Mouse (Mus musculus) forebrain, embryonic 16.5 days (tissue): Measurements from ENCODE around the gene Gm3239. TPM values are rescaled to one million over a fixed set of nuclear protein-coding genes. Genes with fewer than 3 reads are reported as not detected.
"Not testable (repeated sequence)": the region's sequence is repeated elsewhere in the genome, so short reads cannot be mapped to it uniquely, and the experiment has no call there.

Source experiments
- ATAC-seq: fragments of 200-750 bp; cut with Nextera tagmentation; 2 replicates; pipeline ENCODE4 v1.8.0; 2017; ENCODE audit warnings: mild to moderate bottlenecking, moderate library complexity
- H3K27ac ChIP-seq: fragments of 300-500 bp; sonication (generic); 2 replicates; pipeline ENCODE4 v1.5.1; 2014; ENCODE audit warnings: low read length, control low read depth
- H3K27me3 ChIP-seq: fragments of 300-500 bp; sonication (generic); replicated peaks from 2 replicates; pipeline ENCODE4 v1.6.1; 2014; ENCODE audit warnings: low read length; ENCODE audit not compliant: control insufficient read depth, insufficient read depth
- H3K36me3 ChIP-seq: fragments of 300-500 bp; sonication (generic); 2 replicates; pipeline ENCODE4 v1.6.1; 2014; ENCODE audit not compliant: control insufficient read depth, insufficient read depth
- H3K4me1 ChIP-seq: fragments of 300-500 bp; sonication (generic); replicated peaks from 2 replicates; pipeline ENCODE4 v1.6.1; 2014; ENCODE audit warnings: low read length; ENCODE audit not compliant: control insufficient read depth, insufficient read depth
- H3K4me2 ChIP-seq: fragments of 300-500 bp; sonication (generic); 2 replicates; pipeline ENCODE4 v1.6.1; 2014; ENCODE audit warnings: mild to moderate bottlenecking, low read length, control low read depth
- H3K4me3 ChIP-seq: fragments of 300-500 bp; sonication (generic); replicated peaks from 2 replicates; pipeline ENCODE4 v1.5.1; 2014; ENCODE audit warnings: mild to moderate bottlenecking, low read length, control low read depth
- H3K9ac ChIP-seq: fragments of 300-500 bp; sonication (generic); replicated peaks from 2 replicates; pipeline ENCODE4 v1.6.1; 2014; ENCODE audit warnings: low read depth, low read length, control low read depth
- H3K9me3 ChIP-seq: fragments of 300-500 bp; sonication (generic); 2 replicates; pipeline ENCODE4 v1.6.1; 2016; ENCODE audit warnings: low read length; ENCODE audit not compliant: control insufficient read depth
- WGBS: fragments of 180-500 bp; shearing (Covaris S2); extraction: QIAGEN DNeasy Blood & Tissue Kit; methylation state at CpG from one replicate; pipeline ENCODE4 v1.1.7; 2014; 5-methylcytosine and 5-hydroxymethylcytosine counted together
- polyA plus RNA-seq: library from polyadenylated mRNA; unstranded; fragments of >200 nt; fragmentation: Nextera tagmentation; extraction: Ambion mirVana; gene quantifications from 2 replicates; pipeline ENCODE4 v1.2.1, GENCODE M21; 2015

Gm3239 gene
- 0.61 and 0.86 TPM in 2 replicates for polyA plus RNA-seq

DNA sequence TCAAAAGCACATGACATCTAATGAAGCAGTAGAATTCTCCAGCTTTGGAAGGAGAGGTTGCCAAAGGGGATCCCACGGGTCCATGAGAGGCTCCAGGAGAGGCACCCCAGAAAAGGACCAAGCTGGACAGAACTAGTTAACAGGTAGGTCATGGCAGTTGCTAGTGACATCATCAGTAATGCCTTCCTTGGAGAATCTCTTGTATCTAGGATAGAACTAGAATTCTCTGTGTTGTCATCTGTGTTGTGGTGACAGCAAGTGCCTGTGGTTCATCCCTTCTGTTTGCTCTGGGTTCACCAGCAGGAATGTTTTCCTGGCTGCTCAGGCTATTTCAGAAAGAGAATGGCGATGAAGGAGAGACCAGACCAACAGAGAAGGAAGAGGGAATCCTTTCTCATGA is at the start of gene Gm3239:
TSS of gene Gm3239 (plus strand) at position 301 of the 400 bp plus-strand sequence.
- H3K36me3 ChIP-seq, ATAC-seq: not testable (repeated sequence)

DNA sequence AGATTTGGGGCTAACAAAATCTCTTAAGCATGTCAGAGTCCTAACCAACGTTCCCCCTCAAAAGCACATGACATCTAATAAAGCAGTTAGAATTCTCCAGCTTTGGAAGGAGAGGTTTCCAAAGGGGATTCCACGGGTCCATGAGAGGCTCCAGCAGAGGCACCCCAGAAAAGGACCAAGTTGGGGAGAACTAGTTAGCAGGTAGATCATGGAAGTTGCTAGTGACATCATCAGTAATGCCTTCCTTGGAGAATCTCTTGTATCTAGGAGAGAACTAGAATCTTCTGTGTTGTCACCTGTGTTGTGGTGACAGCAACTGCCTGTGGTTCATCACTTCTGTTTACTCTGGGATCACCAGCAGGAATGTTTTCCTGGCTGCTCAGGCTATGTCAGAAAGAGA is 31.9 kb upstream of the Gm3239 start, which contains the start of gene Gm8159:
TSS of gene Gm8159 (plus strand) at position 301 of the 400 bp plus-strand sequence.
- H3K4me2 ChIP-seq, ATAC-seq, H3K27me3 ChIP-seq, H3K4me1 ChIP-seq, H3K27ac ChIP-seq, H3K36me3 ChIP-seq, H3K9me3 ChIP-seq, H3K4me3 ChIP-seq, H3K9ac ChIP-seq: not testable (repeated sequence)
- no CpG with 5 or more reads among the region's 2 CpGs for WGBS

More for the DNA sequence above, at the start of gene Gm3239:
- no CpG with 5 or more reads among the region's 2 CpGs for WGBS
- not testable (repeated sequence) for H3K9ac ChIP-seq, H3K9me3 ChIP-seq, H3K27ac ChIP-seq, H3K4me1 ChIP-seq, H3K4me3 ChIP-seq, H3K27me3 ChIP-seq, H3K4me2 ChIP-seq

DNA sequence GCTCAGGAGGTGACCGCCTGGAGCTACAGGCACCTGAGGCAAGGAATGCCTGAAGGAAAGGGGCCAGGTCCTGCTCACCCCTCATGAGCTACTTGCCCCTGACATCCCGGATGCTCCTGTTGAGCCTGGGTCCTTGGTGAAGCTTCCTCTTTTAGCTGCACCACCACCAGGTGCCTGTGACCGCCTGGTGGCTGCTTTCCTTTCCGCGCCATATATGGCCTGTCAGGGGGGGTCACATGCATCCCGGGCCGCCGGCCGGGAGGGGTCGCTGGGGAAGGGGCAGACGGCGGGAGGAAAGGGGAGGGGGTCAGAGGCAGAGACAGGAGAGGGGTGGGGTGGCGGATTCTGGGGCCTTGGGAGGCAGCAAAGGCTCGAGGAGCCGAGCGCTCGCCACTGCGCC is 14.7 kb upstream of the Gm3239 start:
- Histone ChIP-seq H3K4me2 (peak overlapping the region; percentile 63), H3K4me3 (peak overlapping the region; percentile 41)
- ATAC-seq, H3K27me3 ChIP-seq, H3K27ac ChIP-seq, H3K4me1 ChIP-seq, H3K9me3 ChIP-seq, H3K9ac ChIP-seq, H3K36me3 ChIP-seq: not testable (repeated sequence)
- WGBS: 6% methylated on average over 9 of the region's 18 CpGs

DNA sequence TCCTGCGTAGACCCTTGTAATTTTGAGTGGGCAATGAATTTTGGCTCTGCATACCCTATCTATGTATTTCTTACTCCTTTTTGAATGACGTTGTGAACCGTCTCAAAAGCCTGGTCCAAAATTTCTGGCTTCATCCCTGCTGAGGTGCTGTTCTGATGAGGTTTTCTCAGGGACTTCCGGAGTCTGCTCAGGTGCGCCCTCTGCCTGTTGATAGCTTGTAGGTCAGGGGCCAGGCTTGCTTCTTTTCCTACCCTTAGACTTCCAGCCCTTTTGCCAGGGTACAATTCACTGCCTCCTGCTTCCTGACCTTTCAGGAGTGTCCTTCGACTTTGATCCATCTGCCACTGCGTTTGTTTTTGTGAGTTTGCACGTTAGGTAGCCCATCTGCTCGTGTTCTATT is 13.7 kb upstream of the Gm3239 start:
- not testable (repeated sequence) for ATAC-seq, H3K9me3 ChIP-seq, H3K36me3 ChIP-seq, H3K4me3 ChIP-seq, H3K9ac ChIP-seq, H3K4me2 ChIP-seq, H3K27me3 ChIP-seq, H3K4me1 ChIP-seq, H3K27ac ChIP-seq
- 0% methylated on average over 3 of the region's 9 CpGs for WGBS

DNA sequence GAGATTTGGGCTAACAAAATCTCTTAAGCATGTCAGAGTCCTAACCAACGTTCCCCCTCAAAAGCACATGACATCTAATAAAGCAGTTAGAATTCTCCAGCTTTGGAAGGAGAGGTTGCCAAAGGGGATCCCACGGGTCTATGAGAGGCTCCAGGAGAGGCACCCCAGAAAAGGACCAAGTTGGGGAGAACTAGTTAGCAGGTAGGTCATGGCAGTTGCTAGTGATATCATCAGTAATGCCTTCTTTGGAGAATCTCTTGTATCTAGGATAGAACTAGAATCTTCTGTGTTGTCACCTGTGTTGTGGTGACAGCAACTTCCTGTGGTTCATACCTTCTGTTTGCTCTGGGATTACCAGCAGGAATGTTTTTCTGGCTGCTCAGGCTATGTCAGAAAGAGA is 44.9 kb downstream of the Gm3239 start, which contains the start of gene Gm7876:
TSS of gene Gm7876 (plus strand) at position 301 of the 400 bp plus-strand sequence.
- H3K4me2 ChIP-seq, H3K9me3 ChIP-seq, ATAC-seq: not testable (repeated sequence)

More for the DNA sequence above, 44.9 kb downstream of the Gm3239 start, which contains the start of gene Gm7876:
- H3K27ac ChIP-seq, H3K9ac ChIP-seq, H3K4me1 ChIP-seq, H3K4me3 ChIP-seq, H3K36me3 ChIP-seq, H3K27me3 ChIP-seq: not testable (repeated sequence)
- WGBS: 88% methylated on average over 1 of the region's 2 CpGs

Other genes with a start within 250 kb of the Gm3239 start
- 4.3 and 4.6 TPM in 2 replicates for gene Gm3164, start 248.7 kb upstream of the Gm3239 start, polyA plus RNA-seq
- gene Gm3173, start 233.2 kb upstream of the Gm3239 start, polyA plus RNA-seq: 2.4 TPM in 1 of 2 replicates, not detected in the other
- gene Gm3182, start 182.4 kb upstream of the Gm3239 start, polyA plus RNA-seq: not detected in 2 replicates
- not detected in 2 replicates for gene Gm3047, start 108.8 kb upstream of the Gm3239 start, polyA plus RNA-seq
- gene Gm8159, start 31.8 kb upstream of the Gm3239 start, polyA plus RNA-seq: not detected in 2 replicates
- not detected in 2 replicates for gene Gm7876, start 45.0 kb downstream of the Gm3239 start, polyA plus RNA-seq
- 1.6 and 1.7 TPM in 2 replicates for gene Gm3252, start 62.6 kb downstream of the Gm3239 start, polyA plus RNA-seq
- gene Gm9602, start 112.1 kb downstream of the Gm3239 start, polyA plus RNA-seq: not detected in 2 replicates
- not detected in 2 replicates for gene Gm3269, start 173.9 kb downstream of the Gm3239 start, polyA plus RNA-seq
- gene Gm3264, start 191.4 kb downstream of the Gm3239 start, polyA plus RNA-seq: 2.2 and 4.9 TPM in 2 replicates
- gene Gm3278, start 228.2 kb downstream of the Gm3239 start, polyA plus RNA-seq: not detected in 2 replicates